Mouse (Mus musculus) thymus, postnatal 10 days (tissue): ENCODE results near the gene Fgd5.
"Not testable (repeated sequence)": the region's sequence is repeated elsewhere in the genome, so short reads cannot be mapped to it uniquely, and the experiment has no call there.

Experiments
- DNase-seq, 2 experiments: peaks; one replicate each; pipeline ENCODE4 v3.0.0; 2021; ENCODE audit warnings: low spot score in 2 of 2

The Fgd5 gene

GRCm38 (mm10) chr6:91978371-91979300 lies at the start of gene Fgd5:
Gene Fgd5, plus strand, starts transcription at chr6:91978878.
- DNase-seq, result no peak

- DNase-seq, result no peak
These were observed 47.4 kb upstream of the Fgd5 start for GRCm38 (mm10) chr6:91931231-91931630.

GRCm38 (mm10) chr6:91938491-91938890 lies 40.2 kb upstream of the Fgd5 start:
- DNase-seq, result no peak

- no peak for DNase-seq
These were observed 30.3 kb upstream of the Fgd5 start for GRCm38 (mm10) chr6:91948426-91948825.

- DNase-seq, result not testable (repeated sequence)
These were observed 20.7 kb upstream of the Fgd5 start for GRCm38 (mm10) chr6:91958015-91958414.

- DNase-seq, result no peak
These were observed 18.5 kb upstream of the Fgd5 start for GRCm38 (mm10) chr6:91960028-91960811.

- no peak for DNase-seq
These were observed 15.2 kb upstream of the Fgd5 start for GRCm38 (mm10) chr6:91963429-91963828.

GRCm38 (mm10) chr6:91965060-91965459 lies 13.6 kb upstream of the Fgd5 start:
- no peak for DNase-seq

- no peak for DNase-seq
These were observed 12.7 kb upstream of the Fgd5 start for GRCm38 (mm10) chr6:91966006-91966405.

- DNase-seq, result no peak
These were observed 6.5 kb upstream of the Fgd5 start for GRCm38 (mm10) chr6:91972201-91972646.

GRCm38 (mm10) chr6:91973972-91974371 lies 4.7 kb upstream of the Fgd5 start:
- DNase-seq, result no peak

- no peak for DNase-seq
These were observed 771 bp downstream of the Fgd5 start for GRCm38 (mm10) chr6:91979301-91979996.

- no peak for DNase-seq
These were observed 1.3 kb downstream of the Fgd5 start for GRCm38 (mm10) chr6:91980011-91980410.

GRCm38 (mm10) chr6:91990101-91990500 lies 11.4 kb downstream of the Fgd5 start:
- DNase-seq, result no peak

GRCm38 (mm10) chr6:91992823-91993222 lies 14.1 kb downstream of the Fgd5 start:
- DNase-seq, result no peak

GRCm38 (mm10) chr6:91993795-91994505 lies 15.3 kb downstream of the Fgd5 start:
- DNase-seq, result no peak

GRCm38 (mm10) chr6:91996072-91996471 lies 17.4 kb downstream of the Fgd5 start:
- no peak for DNase-seq

- DNase-seq, result no peak
These were observed 24.0 kb downstream of the Fgd5 start for GRCm38 (mm10) chr6:92002558-92003285.

- no peak for DNase-seq
These were observed 25.0 kb downstream of the Fgd5 start for GRCm38 (mm10) chr6:92003646-92004045.

- no peak for DNase-seq
These were observed 25.6 kb downstream of the Fgd5 start for GRCm38 (mm10) chr6:92004137-92004805.
